Mouse (Mus musculus): ENCODE data around the gene Tspear.
"Not testable (repeated sequence)": the region's sequence is repeated elsewhere in the genome, so short reads cannot be mapped to it uniquely, and the experiment has no call there.

- TF ChIP-seq POLR2A (IDR thresholded peaks at IDR 0.05; ENCODE audit: control insufficient read depth, low read depth, low read length); CTCF (IDR thresholded peaks at IDR 0.05; ENCODE audit: control insufficient read depth, insufficient read depth, insufficient replicate concordance, low read depth, low read length): not testable (repeated sequence)
Observed at GRCm38 (mm10) chr10:77759582-77759981, 73.2 kb downstream of the Tspear start, which contains the start of gene Gm3233.

All from testis, adult 2 months (tissue).